Mouse (Mus musculus) ZHBTc4 (cell line): ENCODE data around the gene Creg2.
"Not testable (repeated sequence)": the region's sequence is repeated elsewhere in the genome, so short reads cannot be mapped to it uniquely, and the experiment has no call there.

ENCODE experiments used
- DNase-seq: peaks from one replicate; pipeline ENCODE4 v3.0.0-alpha.2; 2011; ENCODE audit warnings: low read depth, low spot score

Gene Creg2

GRCm38 (mm10) chr1:39597135-39597534, 54.1 kb downstream of the Creg2 start:
- DNase-seq = not testable (repeated sequence)

- DNase-seq = no peak
These were observed 57.4 kb downstream of the Creg2 start for GRCm38 (mm10) chr1:39593836-39594235.

GRCm38 (mm10) chr1:39592090-39592489, 59.2 kb downstream of the Creg2 start:
- no peak for DNase-seq

- not testable (repeated sequence) for DNase-seq
These were observed 59.7 kb downstream of the Creg2 start for GRCm38 (mm10) chr1:39591557-39591956.

- no peak for DNase-seq
These were observed 61.1 kb downstream of the Creg2 start for GRCm38 (mm10) chr1:39590193-39590592.

GRCm38 (mm10) chr1:39585416-39585815, 65.9 kb downstream of the Creg2 start:
- no peak for DNase-seq

GRCm38 (mm10) chr1:39583173-39583572, 68.1 kb downstream of the Creg2 start:
- no peak for DNase-seq

GRCm38 (mm10) chr1:39581215-39581614, 70.1 kb downstream of the Creg2 start:
- no peak for DNase-seq

GRCm38 (mm10) chr1:39579139-39579538, 72.1 kb downstream of the Creg2 start:
- DNase-seq = no peak

- no peak for DNase-seq
These were observed 72.8 kb downstream of the Creg2 start for GRCm38 (mm10) chr1:39578446-39578845.

- peak; percentile 94 for DNase-seq
These were observed 74.0 kb downstream of the Creg2 start, which contains the start of gene Rnf149 for GRCm38 (mm10) chr1:39577253-39577705. TSS of gene Rnf149 (minus strand) at chr1:39577405.

GRCm38 (mm10) chr1:39576431-39577243, 74.6 kb downstream of the Creg2 start:
- peak; percentile 74 for DNase-seq

- no peak for DNase-seq
These were observed 75.4 kb downstream of the Creg2 start for GRCm38 (mm10) chr1:39575778-39576375.

- DNase-seq = no peak
These were observed 77.4 kb downstream of the Creg2 start for GRCm38 (mm10) chr1:39573890-39574289.

GRCm38 (mm10) chr1:39571653-39572052, 79.6 kb downstream of the Creg2 start:
- no peak for DNase-seq
